Mouse (Mus musculus) adrenal gland, postnatal 14 days (tissue): ENCODE data around the gene Apbb1ip. TPM values are rescaled to one million over a fixed set of nuclear protein-coding genes. Genes with fewer than 3 reads are reported as not detected.

Experiments
- DNase-seq: peaks from one replicate; pipeline ENCODE4 v3.0.0; 2021; ENCODE audit warnings: mixed read lengths
- total RNA-seq: library from RNA; stranded (reverse); gene quantifications from 2 replicates; pipeline ENCODE4 v1.2.3, GENCODE M21; 2021

The Apbb1ip gene
- total RNA-seq, 1 experiment from 2014 or later = 3.6 TPM

GRCm38 (mm10) chr2:22775681-22776080 is 1.8 kb downstream of the Apbb1ip start:
- no peak for DNase-seq

- no peak for DNase-seq
Measured at GRCm38 (mm10) chr2:22776568-22777230, 2.8 kb downstream of the Apbb1ip start.

- no peak for DNase-seq
Measured at GRCm38 (mm10) chr2:22777757-22778156, 3.9 kb downstream of the Apbb1ip start.

- no peak for DNase-seq
Measured at GRCm38 (mm10) chr2:22780884-22781283, 7.0 kb downstream of the Apbb1ip start.

GRCm38 (mm10) chr2:22781387-22782009 is 7.6 kb downstream of the Apbb1ip start:
- DNase-seq = no peak

GRCm38 (mm10) chr2:22782057-22782456 is 8.2 kb downstream of the Apbb1ip start:
- DNase-seq = no peak

- DNase-seq = no peak
Measured at GRCm38 (mm10) chr2:22783137-22783638, 9.3 kb downstream of the Apbb1ip start.

- no peak for DNase-seq
Measured at GRCm38 (mm10) chr2:22784186-22784585, 10.3 kb downstream of the Apbb1ip start.

- DNase-seq = no peak
Measured at GRCm38 (mm10) chr2:22784771-22785170, 10.9 kb downstream of the Apbb1ip start.

- DNase-seq = no peak
Measured at GRCm38 (mm10) chr2:22788658-22789057, 14.8 kb downstream of the Apbb1ip start.

GRCm38 (mm10) chr2:22789576-22789975 is 15.7 kb downstream of the Apbb1ip start:
- no peak for DNase-seq

GRCm38 (mm10) chr2:22790435-22790834 is 16.5 kb downstream of the Apbb1ip start:
- DNase-seq = no peak

GRCm38 (mm10) chr2:22795087-22795486 is 21.2 kb downstream of the Apbb1ip start:
- no peak for DNase-seq

- DNase-seq = no peak
Measured at GRCm38 (mm10) chr2:22796487-22796886, 22.6 kb downstream of the Apbb1ip start.

GRCm38 (mm10) chr2:22799430-22800041 is 25.6 kb downstream of the Apbb1ip start:
- DNase-seq = no peak

- no peak for DNase-seq
Measured at GRCm38 (mm10) chr2:22805589-22805988, 31.7 kb downstream of the Apbb1ip start.

GRCm38 (mm10) chr2:22806576-22806975 is 32.7 kb downstream of the Apbb1ip start:
- no peak for DNase-seq

- DNase-seq = no peak
Measured at GRCm38 (mm10) chr2:22807312-22807711, 33.4 kb downstream of the Apbb1ip start.

GRCm38 (mm10) chr2:22810851-22811250 is 37.0 kb downstream of the Apbb1ip start:
- peak; percentile 23 for DNase-seq

GRCm38 (mm10) chr2:22811466-22811865 is 37.6 kb downstream of the Apbb1ip start:
- no peak for DNase-seq

GRCm38 (mm10) chr2:22813921-22814320 is 40.0 kb downstream of the Apbb1ip start:
- DNase-seq = no peak

GRCm38 (mm10) chr2:22815674-22816073 is 41.8 kb downstream of the Apbb1ip start:
- DNase-seq = no peak

- no peak for DNase-seq
Measured at GRCm38 (mm10) chr2:22816231-22816630, 42.3 kb downstream of the Apbb1ip start.
